Mouse (Mus musculus): Measurements from ENCODE around the gene Ces5a.
"Not testable (repeated sequence)": the region's sequence is repeated elsewhere in the genome, so short reads cannot be mapped to it uniquely, and the experiment has no call there.

The Ces5a gene

GRCm38 (mm10) chr8:93535730-93536129, at the start of gene Ces5a:
Ces5a (minus strand) TSS chr8:93535830.
- no peak for DNase-seq (ENCODE audit: low read depth, low spot score)

DNA sequence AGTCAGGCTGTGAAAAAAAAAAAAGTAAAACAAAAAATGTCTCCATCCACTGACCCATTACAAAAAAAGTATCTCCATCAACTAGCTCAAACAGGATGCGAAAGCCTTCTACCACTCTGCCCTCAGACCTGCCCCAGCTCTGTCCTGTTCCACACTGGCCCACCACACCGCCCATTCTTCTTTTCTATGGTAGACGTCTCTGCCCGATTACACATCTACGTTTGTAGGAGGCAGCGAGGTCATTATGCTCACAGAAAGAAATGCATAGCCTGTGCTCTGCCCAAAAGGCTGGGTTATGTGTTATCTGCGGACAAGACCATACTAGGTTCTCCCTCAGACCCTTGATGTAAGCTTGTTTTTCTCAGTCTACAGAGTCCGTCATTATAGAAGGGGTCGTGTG, 37.2 kb upstream of the Ces5a start:
- DNase-seq (ENCODE audit: low read depth, low spot score): no peak

DNA sequence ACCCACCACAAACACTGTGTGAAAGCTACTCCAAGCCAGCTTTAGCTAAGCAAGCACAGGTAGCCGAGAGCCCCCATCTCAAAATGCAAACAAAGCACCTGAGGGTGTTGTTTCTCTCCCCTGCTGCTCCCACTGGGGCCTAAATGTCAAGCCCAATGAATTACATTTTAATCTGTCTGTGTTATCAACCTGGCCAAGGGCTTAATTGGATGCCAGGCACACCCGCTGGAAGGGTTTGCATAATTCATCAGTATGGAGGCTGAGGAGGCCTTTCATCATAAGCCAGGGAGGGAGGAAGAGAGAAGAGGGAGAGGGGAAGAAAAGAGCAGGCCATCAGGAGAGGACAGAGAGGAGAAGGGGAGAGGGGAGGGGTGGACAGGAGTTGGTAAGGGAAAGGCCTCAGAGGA, 36.5 kb upstream of the Ces5a start:
- peak; percentile 72 for DNase-seq (ENCODE audit: low read depth, low spot score)

DNA sequence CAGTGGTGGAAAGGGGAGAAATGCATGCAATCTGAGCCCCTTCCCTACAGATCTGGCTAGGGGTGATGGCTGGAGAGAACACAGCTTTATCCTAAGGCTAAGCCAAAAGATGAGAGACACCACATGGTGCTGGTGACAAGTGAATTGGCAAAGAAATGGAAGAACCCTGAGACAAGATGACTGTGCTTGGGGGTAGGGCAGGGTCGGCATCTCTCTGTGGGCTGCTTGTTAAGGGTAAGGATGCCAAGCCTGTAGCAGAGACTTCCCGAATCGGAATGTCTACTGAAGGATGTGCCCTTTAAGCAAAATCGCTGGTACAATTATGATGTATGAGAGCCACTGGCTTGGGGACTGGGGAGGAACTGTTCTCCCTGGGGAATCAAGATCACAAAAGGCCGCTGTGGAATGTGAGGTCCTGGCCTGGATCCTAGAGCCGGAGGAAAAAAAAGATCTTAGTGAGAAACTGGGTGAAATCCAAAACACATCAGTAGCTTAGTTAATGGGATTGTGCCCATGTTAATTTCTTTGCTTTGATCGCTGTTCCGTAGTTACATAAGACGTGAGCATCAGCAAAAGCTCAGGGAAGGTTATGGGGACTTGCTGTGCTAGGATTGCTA, 35.8 kb upstream of the Ces5a start:
- peak; percentile 84 for DNase-seq (ENCODE audit: low read depth, low spot score)

GRCm38 (mm10) chr8:93570186-93570530, 34.5 kb upstream of the Ces5a start:
- peak; percentile 88 for DNase-seq (ENCODE audit: low read depth, low spot score)

DNA sequence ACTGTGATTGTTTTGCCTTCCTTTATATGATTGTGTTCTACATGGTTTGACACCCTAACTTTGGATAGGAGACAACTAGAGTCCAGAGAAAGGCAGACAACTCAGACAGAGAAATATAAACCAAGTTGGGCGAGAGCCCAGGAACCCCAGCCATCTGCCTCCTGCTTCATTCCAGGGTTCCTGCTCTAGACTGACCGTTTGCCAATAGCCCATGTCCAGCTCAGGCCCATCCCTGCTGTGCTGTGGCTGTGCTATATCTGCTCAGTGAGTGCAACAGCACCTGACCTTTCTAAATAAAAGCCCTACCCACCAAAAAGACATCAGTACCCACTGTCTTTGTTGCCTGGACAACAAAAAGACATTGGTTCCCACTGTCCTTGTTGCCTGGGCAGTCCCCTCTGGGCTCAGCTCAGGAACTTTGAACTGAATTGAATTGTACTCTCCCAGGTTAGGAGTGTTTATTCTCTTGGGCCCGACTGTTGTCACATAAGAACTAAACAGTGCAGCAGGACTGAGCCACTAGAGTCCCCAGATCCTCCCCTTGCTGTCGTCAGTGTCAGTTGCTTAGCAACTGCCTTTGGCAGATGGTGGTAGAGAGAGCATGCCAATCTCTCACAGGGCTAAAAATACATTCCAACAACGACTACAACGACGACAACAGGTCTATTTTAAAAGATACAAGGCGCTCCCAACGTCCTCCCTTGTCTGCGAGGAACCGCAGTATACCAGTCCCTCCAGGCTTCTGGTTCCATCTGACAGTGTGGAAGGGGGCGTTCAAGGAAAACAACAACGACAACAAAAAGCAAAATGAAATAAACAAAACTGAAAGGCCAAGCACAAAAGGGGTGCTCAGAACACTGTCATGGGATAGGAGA, 33.9 kb upstream of the Ces5a start:
- DNase-seq (ENCODE audit: low read depth, low spot score): peak; percentile 99

- no peak for DNase-seq (ENCODE audit: low read depth, low spot score)
Measured at GRCm38 (mm10) chr8:93568666-93569065, 33.0 kb upstream of the Ces5a start.

DNA sequence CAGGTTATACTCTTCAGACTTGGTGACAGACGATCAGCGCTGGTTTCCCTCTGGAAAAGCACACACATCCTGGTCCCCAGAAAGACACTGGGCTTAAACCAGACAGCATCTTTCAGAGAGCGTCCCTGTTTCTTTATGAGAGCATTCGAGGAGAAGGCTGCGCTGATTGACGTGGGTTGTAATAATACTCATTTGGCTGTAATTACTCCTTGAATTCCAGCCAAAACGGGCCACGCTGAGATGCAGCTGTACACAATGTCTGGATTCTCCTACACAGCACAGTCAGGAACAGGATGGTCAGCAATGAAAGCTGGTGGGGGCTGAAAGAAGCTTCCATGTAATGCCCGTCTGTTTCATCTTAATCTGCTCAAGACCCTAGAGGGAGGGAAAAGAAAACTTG, 31.5 kb upstream of the Ces5a start:
- DNase-seq (ENCODE audit: low read depth, low spot score): peak; percentile 77

GRCm38 (mm10) chr8:93564634-93565033, 29.0 kb upstream of the Ces5a start:
- DNase-seq (ENCODE audit: low read depth, low spot score): no peak

- DNase-seq (ENCODE audit: low read depth, low spot score): peak; percentile 74
Measured at GRCm38 (mm10) chr8:93563551-93563950, 27.9 kb upstream of the Ces5a start.

DNA sequence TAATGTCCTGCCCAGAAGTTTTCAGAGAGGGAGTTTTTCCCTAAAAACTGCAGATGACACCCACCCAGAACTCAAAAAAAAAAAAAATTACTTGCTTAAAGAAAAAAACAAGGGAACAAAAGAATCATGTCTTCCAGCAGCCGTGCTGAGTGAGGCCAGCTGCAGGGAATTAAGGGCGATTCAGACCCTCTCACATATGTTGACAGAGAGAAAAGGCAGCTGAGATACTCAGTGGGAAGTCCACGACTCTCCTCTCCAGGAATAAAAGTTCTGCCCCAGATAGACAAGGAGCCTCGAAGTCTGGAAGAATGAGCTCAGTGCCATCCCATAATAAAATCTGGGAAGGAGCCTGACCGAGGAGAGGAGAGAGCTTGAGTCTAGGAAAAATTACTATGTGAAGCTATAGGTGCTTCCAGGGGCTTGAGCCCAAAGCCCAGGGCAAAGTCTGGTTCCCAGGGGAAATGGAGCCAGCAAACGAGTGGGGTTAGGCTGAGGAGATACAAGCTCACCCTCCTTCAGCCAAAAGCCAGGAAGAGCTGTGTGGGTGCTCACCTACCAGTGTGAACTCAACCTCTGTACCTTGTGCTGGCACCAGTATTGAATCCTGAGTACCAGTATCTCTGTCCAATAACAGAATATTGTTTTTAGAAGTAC, 27.1 kb upstream of the Ces5a start:
- peak; percentile 20 for DNase-seq (ENCODE audit: low read depth, low spot score)

DNA sequence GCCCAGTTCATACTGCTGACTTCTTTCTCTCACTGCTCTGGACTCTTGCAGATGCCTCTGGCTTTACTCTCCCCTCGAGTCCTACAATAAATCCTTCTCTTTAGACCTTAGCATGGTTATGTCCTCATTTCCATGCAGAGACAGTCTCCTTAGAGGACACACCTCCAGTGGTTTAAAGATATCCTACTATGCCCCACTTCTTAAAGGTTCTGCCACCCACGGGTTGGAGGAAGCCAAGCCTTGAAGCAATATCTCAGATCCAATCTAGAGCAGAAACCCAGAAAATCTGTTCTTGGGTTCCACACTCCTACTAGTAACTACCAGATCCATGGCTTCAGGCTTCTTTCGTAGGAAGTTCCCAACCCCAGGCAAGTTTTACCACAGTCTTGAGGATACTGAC, 25.6 kb upstream of the Ces5a start:
- peak; percentile 80 for DNase-seq (ENCODE audit: low read depth, low spot score)

GRCm38 (mm10) chr8:93559696-93560095, 24.1 kb upstream of the Ces5a start:
- DNase-seq (ENCODE audit: low read depth, low spot score): no peak

DNA sequence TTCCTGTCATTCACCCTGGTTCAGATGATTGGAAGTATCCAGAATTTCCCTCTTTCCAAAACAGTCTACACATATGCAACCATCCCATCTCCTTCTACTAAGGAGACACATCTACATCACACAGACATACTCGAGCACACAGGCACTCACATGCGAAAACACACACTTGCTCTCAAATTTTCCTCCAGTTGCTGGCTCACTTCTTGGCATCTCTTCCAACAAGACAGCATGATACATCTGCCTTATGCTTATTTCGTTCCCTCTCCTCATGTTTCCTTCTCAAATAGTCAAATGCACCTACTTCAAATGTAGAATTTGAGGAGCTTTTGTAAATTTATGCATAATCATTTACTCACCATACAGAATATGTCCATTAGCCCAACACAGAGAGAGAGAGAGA, 33.0 kb downstream of the Ces5a start:
- DNase-seq (ENCODE audit: low read depth, low spot score): peak; percentile 56

DNA sequence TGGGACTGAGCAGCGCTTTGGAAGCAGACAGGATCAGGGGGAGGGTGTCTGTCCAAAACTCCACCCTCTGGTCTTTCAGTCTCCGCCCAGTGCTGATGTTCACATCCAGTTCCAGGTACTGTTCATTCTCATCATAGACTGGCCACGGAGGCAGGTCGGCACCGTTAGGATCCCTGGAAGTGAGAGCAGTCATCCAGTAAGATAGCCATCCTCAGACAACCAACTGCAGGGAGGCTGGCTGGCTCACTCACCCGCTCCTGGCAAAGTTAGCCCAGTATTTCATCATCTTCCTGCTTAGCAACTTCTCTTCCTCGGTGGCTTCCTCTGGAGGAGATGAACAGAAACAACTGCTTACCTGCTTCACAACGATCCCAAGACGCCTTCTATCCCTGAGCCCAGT, 36.2 kb downstream of the Ces5a start:
- peak; percentile 19 for DNase-seq (ENCODE audit: low read depth, low spot score)

GRCm38 (mm10) chr8:93495330-93495729, 40.3 kb downstream of the Ces5a start:
- DNase-seq (ENCODE audit: low read depth, low spot score): peak; percentile 81

DNA sequence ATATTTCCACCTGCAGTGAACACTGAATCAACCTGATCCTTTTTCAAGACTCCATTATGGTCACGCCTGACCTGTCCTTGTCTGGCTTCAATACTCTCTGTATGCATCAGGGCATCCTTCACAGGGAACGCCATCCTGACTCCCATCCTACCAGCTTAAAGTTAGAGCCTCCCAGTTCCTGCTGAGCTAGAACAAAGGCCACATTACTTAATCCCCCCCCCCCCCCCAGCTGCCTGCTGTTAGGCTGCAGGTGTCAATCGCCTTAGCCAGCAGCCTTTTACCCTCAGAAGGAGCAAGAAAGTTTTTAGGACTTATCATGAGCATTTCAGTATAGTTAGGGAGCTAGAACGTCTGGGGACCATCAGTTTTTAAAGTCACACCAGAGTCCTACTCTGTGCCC, 46.9 kb downstream of the Ces5a start:
- no peak for DNase-seq (ENCODE audit: low read depth, low spot score)

DNA sequence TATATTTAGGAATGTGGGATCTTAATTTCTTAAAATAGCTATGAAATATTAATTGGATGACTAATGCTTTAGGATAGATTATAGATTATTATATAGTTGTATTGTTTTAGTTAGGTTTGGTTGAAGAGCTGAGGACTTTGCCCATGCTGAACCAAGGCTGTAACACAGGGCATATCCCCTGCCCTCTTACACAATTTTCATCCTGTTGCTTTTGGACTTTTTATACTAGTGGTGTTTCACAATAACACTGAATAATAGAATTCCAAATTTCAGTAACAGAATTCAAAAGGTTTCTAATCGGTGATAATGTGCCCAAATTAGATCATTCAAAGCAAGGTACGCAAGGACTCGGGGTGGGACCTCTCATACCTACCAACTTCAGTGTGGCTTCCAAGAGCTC, 57.4 kb downstream of the Ces5a start:
- DNase-seq (ENCODE audit: low read depth, low spot score): no peak

DNA sequence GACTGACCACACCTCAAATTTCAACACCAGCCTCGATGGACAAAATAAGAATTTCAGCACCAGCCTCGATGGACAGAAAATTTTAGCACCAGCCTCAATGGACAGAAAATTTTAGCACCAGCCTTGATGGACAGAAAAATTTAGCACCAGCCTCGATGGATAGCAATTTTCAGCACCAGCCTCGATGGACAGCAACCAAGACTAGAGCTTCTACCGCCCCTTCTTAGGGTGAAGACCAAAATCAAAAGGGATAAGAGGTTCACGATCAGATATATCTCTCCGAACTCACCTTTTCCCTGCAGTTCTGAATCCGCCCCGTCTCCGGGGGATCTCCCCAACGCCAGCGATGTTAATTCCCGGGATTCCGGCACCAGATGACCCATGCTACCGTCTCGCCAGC, 65.9 kb downstream of the Ces5a start:
- not testable (repeated sequence) for DNase-seq (ENCODE audit: low read depth, low spot score)

DNA sequence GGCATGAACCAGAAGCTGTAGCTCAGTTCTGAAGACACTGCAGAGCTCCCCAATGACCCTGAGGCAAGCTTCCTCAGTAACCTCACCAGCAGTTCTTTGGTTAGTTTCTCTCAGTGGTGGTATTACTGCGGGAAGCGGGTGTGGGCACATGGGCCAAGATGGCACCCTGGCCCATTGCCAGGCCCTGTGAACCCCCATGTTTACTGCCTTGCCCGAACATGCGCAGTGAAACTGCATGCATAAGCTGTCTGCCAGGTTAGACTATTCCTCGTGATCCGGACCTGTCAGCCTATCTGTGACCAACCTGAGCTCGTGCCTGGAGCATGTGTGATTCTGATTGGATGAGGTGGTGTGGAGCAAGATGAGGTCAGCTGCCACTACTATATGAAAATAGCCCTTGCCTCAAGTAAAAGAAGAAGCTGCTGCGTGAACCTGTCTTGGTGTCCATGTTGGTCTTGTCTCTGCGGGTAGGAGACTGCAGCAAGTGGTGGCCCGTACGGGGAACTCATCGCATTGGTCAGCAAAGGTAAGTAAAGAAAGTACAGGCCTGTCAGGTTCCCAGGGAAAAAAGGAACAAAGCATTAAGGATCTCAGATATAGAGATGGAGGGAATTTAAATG, 81.3 kb downstream of the Ces5a start:
- no peak for DNase-seq (ENCODE audit: low read depth, low spot score)
